Mouse (Mus musculus) testis, adult 2 months (tissue): ENCODE measurements at regions not wholly inside any gene's neighbourhood (a gene's known extent, or its start where the extent isn't known, plus 50 kb on each side); places are given as distances from the start of the nearest gene placed in this dataset.

Source experiments
- CTCF ChIP-seq: fragments of 200-500 bp; IDR thresholded peaks from 2 replicates; pipeline ENCODE4 v1.5.1; 2012; ENCODE audit warnings: low read depth, mild to moderate bottlenecking, inconsistent platforms, low read length, moderate library complexity; ENCODE audit not compliant: control insufficient read depth, insufficient read depth, insufficient replicate concordance
- POLR2A ChIP-seq: fragments of 200-500 bp; IDR thresholded peaks from 2 replicates; pipeline ENCODE4 v1.6.1; 2012; ENCODE audit warnings: low read depth, mild to moderate bottlenecking, inconsistent platforms, low read length, moderate library complexity; ENCODE audit not compliant: control insufficient read depth

- TF ChIP-seq CTCF (peak; percentile 92; the same call in 1 of the 2 replicates), POLR2A (no peak)
Observed at GRCm38 (mm10) chr1:61181099-61181821, 203.5 kb downstream of the Icos start.
